Mouse (Mus musculus) E14TG2a.4 (cell line): ENCODE measurements around the gene Krtap29-1.

Experiments
- CTCF ChIP-seq: conservative IDR thresholded peaks from 2 replicates; pipeline ENCODE4 v1.5.1; 2014; ENCODE audit warnings: low read length
- NANOG ChIP-seq: IDR thresholded peaks from 2 replicates; pipeline ENCODE4 v1.6.1; 2014; ENCODE audit warnings: borderline replicate concordance, low read length, mixed read lengths

- no peak for TF ChIP-seq CTCF
- TF ChIP-seq NANOG: no peak
Observed at GRCm38 (mm10) chr11:99935991-99936390, 42.9 kb downstream of the Krtap29-1 start, which contains the start of gene Krtap31-2.
